Mouse (Mus musculus): ENCODE data around the gene Dock10. TPM values are rescaled to one million over a fixed set of nuclear protein-coding genes. Genes with fewer than 3 reads are reported as not detected.

Dock10 gene
- polyA plus RNA-seq, 1 experiment, result 4.1 TPM

DNA sequence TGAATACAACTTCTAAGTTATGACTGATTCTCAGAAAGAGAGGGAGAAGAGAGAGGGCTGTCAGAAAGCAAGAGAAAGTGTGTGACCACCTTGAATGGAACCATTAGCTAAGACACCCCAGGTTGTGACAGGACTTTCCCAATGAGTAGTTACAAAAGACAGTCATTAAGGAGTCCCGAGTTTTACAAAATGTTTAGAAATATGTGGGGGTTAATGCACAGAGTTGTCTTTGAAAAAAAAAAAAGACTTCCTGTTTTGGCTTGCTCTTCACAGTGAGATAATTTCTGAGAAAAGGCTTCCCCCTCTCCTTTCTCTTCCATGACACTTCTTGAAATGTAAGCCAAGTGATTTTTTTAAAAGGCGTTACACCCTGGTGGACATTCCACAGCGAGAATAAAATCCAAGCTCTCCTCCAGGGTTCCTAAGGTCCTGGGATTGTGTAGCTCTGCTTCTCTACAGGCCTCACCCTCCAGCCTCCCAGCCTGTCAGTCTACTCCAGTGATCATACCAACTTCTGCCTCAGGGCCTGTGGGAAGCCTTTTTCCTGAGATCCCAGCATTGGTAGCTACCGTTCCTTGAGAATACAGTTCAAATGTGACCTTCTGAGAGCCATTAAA is 144.8 kb downstream of the Dock10 start:
- Histone ChIP-seq H3K27ac (ENCODE audit: insufficient read depth, low read depth, low read length) (no peak overlapping the region), H3K4me1 (ENCODE audit: control insufficient read depth, insufficient read depth, low read length) (no peaks in the 10 kb centered on the region), H3K36me3 (ENCODE audit: control insufficient read depth, insufficient read depth, low read length) (no peaks in the 10 kb centered on the region), H3K4me3 (ENCODE audit: insufficient read depth, low read depth, low read length) (no peak overlapping the region), H3K27me3 (replicated peaks; ENCODE audit: control insufficient read depth, insufficient read depth, low read length) (no peaks in the 10 kb centered on the region)
- DNase-seq, result no peak
- TF ChIP-seq CTCF (conservative IDR thresholded peaks at IDR 0.05; ENCODE audit: insufficient read depth, insufficient read length, low read depth, low read length), result no peak
- 62% methylated on average over 4 of the region's 4 CpGs for WGBS

DNA sequence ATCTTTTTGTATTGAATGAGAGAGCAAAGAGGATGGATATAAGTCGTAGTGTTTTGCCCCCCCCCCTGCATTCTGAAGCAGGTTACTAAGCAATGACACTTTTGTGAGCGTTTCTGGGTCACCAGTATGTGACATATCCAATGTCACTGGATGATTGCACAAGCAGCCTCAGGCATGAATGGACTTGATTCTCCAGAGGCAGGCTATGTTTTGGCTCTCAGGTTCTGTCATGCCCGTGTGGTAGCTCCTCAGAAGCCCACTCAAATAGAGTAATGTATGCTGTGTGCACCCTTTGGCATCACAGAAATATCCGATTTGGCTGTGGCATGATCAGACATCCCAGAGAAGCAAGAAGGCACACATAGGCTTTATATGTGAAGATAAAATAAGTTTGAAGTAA is 150.8 kb downstream of the Dock10 start:
- Histone ChIP-seq H3K4me1 (ENCODE audit: control insufficient read depth, insufficient read depth, low read length) (no peaks in the 10 kb centered on the region), H3K36me3 (ENCODE audit: control insufficient read depth, insufficient read depth, low read length) (no peaks in the 10 kb centered on the region), H3K27me3 (replicated peaks; ENCODE audit: control insufficient read depth, insufficient read depth, low read length) (no peaks in the 10 kb centered on the region), H3K27ac (ENCODE audit: insufficient read depth, low read depth, low read length) (no peak overlapping the region), H3K4me3 (ENCODE audit: insufficient read depth, low read depth, low read length) (no peak overlapping the region)
- no peak for DNase-seq
- 54% methylated on average over 4 of the region's 4 CpGs for WGBS
- no peak for TF ChIP-seq CTCF (conservative IDR thresholded peaks at IDR 0.05; ENCODE audit: insufficient read depth, insufficient read length, low read depth, low read length)
- no peak for TF ChIP-seq POLR2A (IDR thresholded peaks at IDR 0.05; ENCODE audit: low read depth, low read length)

DNA sequence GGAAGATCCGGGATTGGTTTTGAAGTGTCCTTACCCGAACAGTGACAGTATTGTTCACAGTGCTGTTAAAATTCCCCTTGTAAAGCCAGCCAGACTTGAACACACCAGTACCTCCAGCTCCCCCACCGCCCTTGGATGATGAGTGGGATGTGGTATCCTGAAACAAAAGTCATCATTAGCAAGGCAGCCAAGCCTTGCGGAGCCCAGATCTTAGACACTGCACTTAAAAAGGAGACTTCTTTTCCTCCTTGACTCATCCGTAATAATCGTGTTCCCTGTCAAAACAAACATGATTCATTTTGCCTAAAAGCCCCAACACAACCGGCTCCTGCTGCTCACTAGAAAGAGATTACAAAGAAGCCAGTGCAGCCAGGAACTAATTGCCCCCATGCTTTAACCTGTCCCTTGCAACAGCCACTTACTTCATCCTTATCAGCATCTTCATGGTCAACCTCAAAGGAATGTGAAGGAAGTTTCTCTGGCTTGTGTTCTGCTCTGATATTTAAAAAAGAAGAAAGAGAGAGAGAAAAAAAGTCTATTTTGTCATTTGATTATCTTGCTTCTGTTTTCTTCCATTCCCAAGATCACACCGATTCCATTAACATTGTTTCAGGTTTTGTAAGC is 152.1 kb downstream of the Dock10 start:
- Histone ChIP-seq H3K4me3 (ENCODE audit: insufficient read depth, low read depth, low read length) (no peak overlapping the region), H3K27ac (ENCODE audit: insufficient read depth, low read depth, low read length) (no peak overlapping the region), H3K27me3 (replicated peaks; ENCODE audit: control insufficient read depth, insufficient read depth, low read length) (no peaks in the 10 kb centered on the region), H3K36me3 (ENCODE audit: control insufficient read depth, insufficient read depth, low read length) (no peaks in the 10 kb centered on the region), H3K4me1 (ENCODE audit: control insufficient read depth, insufficient read depth, low read length) (no peaks in the 10 kb centered on the region)
- TF ChIP-seq CTCF (conservative IDR thresholded peaks at IDR 0.05; ENCODE audit: insufficient read depth, insufficient read length, low read depth, low read length) (no peak), POLR2A (IDR thresholded peaks at IDR 0.05; ENCODE audit: low read depth, low read length) (no peak)
- 43% methylated on average over 8 of the region's 8 CpGs for WGBS
- no peak for DNase-seq

DNA sequence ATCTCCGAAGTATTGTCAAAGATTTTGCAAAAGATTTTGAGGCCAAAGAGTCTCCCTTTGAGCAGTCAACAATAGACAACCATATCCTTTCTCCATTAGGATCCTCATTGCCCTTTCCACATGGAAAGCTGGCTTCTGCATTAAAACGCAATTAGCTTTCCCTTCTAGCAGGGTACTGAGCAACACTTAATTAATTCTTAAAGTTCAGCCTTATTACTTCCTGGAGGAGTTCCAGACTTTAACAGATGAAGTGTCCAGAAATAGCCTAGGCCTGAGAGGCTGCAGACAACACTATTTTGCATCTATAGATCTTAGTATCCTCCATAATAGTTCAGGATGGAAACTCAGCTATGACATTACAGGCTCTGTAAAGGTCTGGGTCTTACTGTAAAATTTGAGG is 154.0 kb downstream of the Dock10 start:
- no peak overlapping the region for H3K27ac ChIP-seq (ENCODE audit: insufficient read depth, low read depth, low read length)
- DNase-seq, result no peak
- no peak overlapping the region for H3K4me3 ChIP-seq (ENCODE audit: insufficient read depth, low read depth, low read length)
- H3K27me3 ChIP-seq (replicated peaks; ENCODE audit: control insufficient read depth, insufficient read depth, low read length), result no peaks in the 10 kb centered on the region
- no peaks in the 10 kb centered on the region for H3K36me3 ChIP-seq (ENCODE audit: control insufficient read depth, insufficient read depth, low read length)
- 53% methylated on average over 2 of the region's 2 CpGs for WGBS
- no peak for TF ChIP-seq CTCF (conservative IDR thresholded peaks at IDR 0.05; ENCODE audit: insufficient read depth, insufficient read length, low read depth, low read length)
- no peak for TF ChIP-seq POLR2A (IDR thresholded peaks at IDR 0.05; ENCODE audit: low read depth, low read length)
- no peaks in the 10 kb centered on the region for H3K4me1 ChIP-seq (ENCODE audit: control insufficient read depth, insufficient read depth, low read length)

DNA sequence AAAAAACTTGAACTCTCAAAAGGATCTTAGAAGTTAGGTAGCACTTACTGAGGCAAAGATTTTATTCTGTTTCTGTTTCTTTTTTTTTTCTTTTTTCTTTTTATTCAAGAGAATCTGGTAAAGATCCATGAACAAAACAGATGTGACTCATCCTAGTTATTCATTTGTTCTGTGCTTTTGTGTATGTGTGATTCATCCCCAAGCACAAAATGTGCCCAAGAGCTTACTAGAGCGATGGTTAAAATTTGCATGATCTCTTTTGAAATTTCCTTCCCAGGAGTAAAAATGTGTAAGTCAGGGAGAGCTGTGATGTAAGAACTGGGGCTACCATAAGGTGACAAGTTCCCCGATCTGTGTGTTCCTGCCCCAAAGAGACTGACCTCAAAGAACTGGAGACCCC is 155.2 kb downstream of the Dock10 start:
- H3K4me1 ChIP-seq (ENCODE audit: control insufficient read depth, insufficient read depth, low read length), result no peaks in the 10 kb centered on the region
- H3K36me3 ChIP-seq (ENCODE audit: control insufficient read depth, insufficient read depth, low read length), result no peaks in the 10 kb centered on the region
- H3K4me3 ChIP-seq (ENCODE audit: insufficient read depth, low read depth, low read length), result no peak overlapping the region
- no peak overlapping the region for H3K27ac ChIP-seq (ENCODE audit: insufficient read depth, low read depth, low read length)
- WGBS, result 95% methylated on average over 2 of the region's 2 CpGs
- H3K27me3 ChIP-seq (replicated peaks; ENCODE audit: control insufficient read depth, insufficient read depth, low read length), result no peaks in the 10 kb centered on the region
- DNase-seq, result no peak
- no peak for TF ChIP-seq CTCF (conservative IDR thresholded peaks at IDR 0.05; ENCODE audit: insufficient read depth, insufficient read length, low read depth, low read length)
- no peak for TF ChIP-seq POLR2A (IDR thresholded peaks at IDR 0.05; ENCODE audit: low read depth, low read length)

DNA sequence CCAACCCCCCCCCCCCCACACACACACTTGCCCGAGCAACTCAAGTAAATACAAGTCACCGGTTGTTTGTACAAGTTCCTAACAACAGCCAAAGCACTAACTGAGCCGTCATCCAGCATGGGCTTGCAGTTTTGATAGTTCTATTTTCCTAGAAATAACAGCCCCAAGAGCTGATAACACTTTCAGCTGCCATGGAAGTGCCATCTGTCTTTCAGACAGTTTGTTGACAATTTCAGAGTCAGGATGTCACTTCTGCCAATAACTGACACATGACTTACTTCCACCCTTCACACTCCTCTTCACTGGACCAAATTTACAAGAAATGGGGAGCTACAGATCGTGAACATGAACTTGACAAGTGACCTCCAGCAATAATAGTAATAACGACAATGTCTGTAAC is 175.0 kb downstream of the Dock10 start:
- WGBS, result 79% methylated on average over 5 of the region's 5 CpGs
- H3K27ac ChIP-seq (ENCODE audit: insufficient read depth, low read depth, low read length), result no peak overlapping the region
- no peaks in the 10 kb centered on the region for H3K4me1 ChIP-seq (ENCODE audit: control insufficient read depth, insufficient read depth, low read length)
- no peak for DNase-seq
- H3K27me3 ChIP-seq (replicated peaks; ENCODE audit: control insufficient read depth, insufficient read depth, low read length), result no peaks in the 10 kb centered on the region
- H3K36me3 ChIP-seq (ENCODE audit: control insufficient read depth, insufficient read depth, low read length), result no peaks in the 10 kb centered on the region
- TF ChIP-seq CTCF (conservative IDR thresholded peaks at IDR 0.05; ENCODE audit: insufficient read depth, insufficient read length, low read depth, low read length) (no peak), POLR2A (IDR thresholded peaks at IDR 0.05; ENCODE audit: low read depth, low read length) (no peak)
- no peak overlapping the region for H3K4me3 ChIP-seq (ENCODE audit: insufficient read depth, low read depth, low read length)

DNA sequence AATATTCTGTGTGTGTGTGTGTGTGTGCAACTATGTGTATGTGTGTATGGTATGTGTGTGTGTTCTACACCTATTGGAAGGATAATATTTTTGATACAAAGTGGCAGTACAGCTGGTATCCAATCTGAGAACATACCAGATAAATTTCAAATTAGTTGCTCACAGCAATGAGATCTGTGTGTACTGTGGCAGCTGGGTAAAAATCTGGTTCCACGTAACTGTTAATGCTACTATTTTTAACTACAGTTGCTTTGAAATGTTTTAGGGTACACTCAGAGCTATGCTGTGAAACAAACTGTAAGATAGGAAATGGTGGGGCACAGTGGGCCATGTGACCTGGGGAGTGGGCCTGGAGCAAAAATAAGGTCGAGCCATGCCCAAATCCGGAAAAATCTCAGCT is 176.1 kb downstream of the Dock10 start:
- Histone ChIP-seq H3K4me3 (ENCODE audit: insufficient read depth, low read depth, low read length) (no peak overlapping the region), H3K27me3 (replicated peaks; ENCODE audit: control insufficient read depth, insufficient read depth, low read length) (no peaks in the 10 kb centered on the region), H3K4me1 (ENCODE audit: control insufficient read depth, insufficient read depth, low read length) (no peaks in the 10 kb centered on the region), H3K27ac (ENCODE audit: insufficient read depth, low read depth, low read length) (no peak overlapping the region), H3K36me3 (ENCODE audit: control insufficient read depth, insufficient read depth, low read length) (no peaks in the 10 kb centered on the region)
- no peak for DNase-seq
- WGBS, result 96% methylated on average over 3 of the region's 3 CpGs
- TF ChIP-seq POLR2A (IDR thresholded peaks at IDR 0.05; ENCODE audit: low read depth, low read length) (no peak), CTCF (conservative IDR thresholded peaks at IDR 0.05; ENCODE audit: insufficient read depth, insufficient read length, low read depth, low read length) (no peak)

Measured in kidney, adult 2 months (tissue).